Mouse (Mus musculus): Measurements from ENCODE around the gene Ethe1. TPM values are rescaled to one million over a fixed set of nuclear protein-coding genes. Genes with fewer than 3 reads are reported as not detected.

Gene Ethe1
- 56.6 and 77.6 TPM in 2 replicates for polyA plus RNA-seq (2012; rRNA removed)

DNA sequence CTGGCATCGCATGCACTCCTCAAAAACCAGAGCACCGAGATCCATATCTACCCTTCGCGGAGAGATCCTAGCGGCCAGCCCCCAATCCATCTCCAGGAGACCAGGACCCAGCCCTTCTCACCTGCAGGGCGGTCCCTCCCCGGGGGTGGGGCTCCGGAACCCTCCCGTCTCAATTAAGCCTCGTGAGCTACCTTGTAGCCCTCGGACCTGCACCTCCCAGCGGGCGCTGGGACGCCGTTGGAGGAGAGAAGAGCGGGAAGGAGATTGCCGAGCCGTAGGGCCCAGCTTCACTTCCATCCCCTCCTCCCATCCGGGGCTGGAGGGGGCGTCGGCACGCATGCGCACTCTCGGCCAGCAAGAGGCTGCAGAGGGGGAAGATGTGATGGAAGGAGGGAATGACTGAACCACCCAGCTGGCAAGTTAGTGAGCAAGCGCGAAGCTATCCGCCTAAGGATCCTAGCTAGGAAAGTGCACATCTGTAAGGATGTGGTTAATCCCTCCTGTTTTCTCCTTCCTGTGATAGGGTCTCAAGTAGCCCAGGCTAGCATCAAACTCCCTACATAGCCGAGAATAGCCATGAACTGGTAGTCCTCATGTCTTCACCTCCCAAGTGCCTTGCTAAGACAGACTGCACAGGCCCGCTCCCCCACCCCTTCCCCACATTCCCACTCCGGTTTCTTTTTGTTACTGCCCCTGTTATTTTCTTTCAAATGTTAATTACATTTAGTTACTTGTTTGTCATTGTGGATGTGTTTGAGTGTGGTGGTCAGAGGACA, at the start of gene Ethe1, which contains the start of gene Zfp575:
Gene Ethe1 (plus strand): TSS at position 214 of the 776 bp plus-strand sequence.
Gene Zfp575 (minus strand): TSS at position 312 of the 776 bp plus-strand sequence.
- 31% methylated on average over 30 of the region's 30 CpGs for WGBS
- no peak for DNase-seq (ENCODE audit: low read depth, low spot score)

DNA sequence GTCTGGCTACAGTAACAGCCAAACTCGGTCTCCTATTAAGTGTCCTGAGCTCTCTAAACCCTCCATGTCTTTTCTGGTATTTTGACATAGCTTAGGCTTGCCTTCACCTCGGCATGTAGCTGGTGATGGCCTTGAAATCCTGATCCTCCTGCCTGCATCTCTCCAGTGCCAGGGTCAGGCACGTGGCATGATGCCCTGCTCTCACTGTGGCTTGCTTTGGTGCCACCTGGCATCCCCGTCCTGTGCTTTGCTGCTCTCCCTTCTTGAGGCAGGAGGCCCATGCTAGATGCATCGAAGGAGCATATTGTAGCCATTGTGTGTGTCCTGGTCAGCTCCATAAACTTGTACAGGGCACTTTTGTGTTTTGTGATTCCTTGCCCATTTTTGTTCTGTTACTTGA, 49.8 kb upstream of the Ethe1 start:
- 69% methylated on average over 5 of the region's 5 CpGs for WGBS
- DNase-seq (ENCODE audit: low read depth, low spot score) = no peak

DNA sequence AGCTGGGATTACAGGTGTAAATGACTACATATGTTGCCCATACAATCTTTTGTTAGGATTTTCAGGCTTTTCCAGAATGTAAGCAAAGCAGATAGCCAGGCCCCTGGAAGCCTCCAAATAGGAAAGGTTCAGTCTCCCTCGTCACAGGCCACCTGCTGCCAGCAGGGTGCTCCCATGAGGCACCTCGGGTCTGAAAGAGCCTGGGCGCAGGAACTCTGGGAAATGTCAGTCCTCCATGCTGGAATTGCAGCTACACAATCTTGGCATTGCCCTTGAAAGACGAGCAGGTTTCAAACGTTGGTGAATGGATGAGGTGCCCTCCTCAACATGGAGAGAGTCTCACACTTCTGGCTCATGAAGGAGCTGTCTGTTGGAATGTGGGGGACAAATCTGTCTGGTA, 49.2 kb upstream of the Ethe1 start:
- 31% methylated on average over 5 of the region's 5 CpGs for WGBS
- no peak for DNase-seq (ENCODE audit: low read depth, low spot score)

DNA sequence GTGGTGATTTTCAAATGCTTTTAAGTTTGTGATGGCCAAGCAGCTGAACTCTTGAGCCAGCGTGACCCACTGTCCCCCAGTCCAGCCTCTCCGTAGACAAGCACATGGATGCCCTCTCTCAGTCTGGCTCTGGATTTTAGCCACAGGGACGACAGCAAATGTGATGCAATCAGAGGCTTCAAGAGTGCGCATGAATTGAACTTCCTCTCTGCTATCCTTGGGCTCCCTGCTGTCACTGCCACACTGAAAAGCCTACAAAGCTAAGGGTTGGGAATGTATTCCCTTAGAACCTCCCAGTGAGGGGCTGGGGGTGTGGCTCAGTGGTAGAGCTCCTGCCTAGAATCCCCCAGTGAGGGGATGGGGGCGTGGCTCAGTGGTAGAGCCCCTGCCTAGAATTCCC, 48.6 kb upstream of the Ethe1 start:
- DNase-seq (ENCODE audit: low read depth, low spot score) = no peak
- WGBS = 86% methylated on average over 5 of the region's 5 CpGs

DNA sequence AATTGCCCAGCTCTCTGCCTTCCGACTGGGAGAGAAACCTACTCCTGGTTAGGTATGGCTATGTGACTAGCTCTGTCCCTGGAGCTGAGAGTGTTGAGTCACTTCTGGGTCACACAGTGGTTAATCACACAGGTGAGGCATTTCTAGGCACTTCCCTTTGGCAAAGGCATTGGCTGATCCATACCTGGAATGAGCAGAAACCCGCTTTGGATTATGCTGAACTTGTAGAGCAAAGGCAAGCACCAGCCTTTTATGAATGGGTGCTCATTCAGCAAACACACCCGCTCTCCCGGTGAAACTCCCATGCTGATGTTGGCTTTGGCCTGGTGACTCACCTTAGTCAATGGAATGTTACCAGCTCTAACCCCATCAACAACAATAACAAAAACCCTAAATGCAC, 47.7 kb upstream of the Ethe1 start:
- DNase-seq (ENCODE audit: low read depth, low spot score) = peak; percentile 13

DNA sequence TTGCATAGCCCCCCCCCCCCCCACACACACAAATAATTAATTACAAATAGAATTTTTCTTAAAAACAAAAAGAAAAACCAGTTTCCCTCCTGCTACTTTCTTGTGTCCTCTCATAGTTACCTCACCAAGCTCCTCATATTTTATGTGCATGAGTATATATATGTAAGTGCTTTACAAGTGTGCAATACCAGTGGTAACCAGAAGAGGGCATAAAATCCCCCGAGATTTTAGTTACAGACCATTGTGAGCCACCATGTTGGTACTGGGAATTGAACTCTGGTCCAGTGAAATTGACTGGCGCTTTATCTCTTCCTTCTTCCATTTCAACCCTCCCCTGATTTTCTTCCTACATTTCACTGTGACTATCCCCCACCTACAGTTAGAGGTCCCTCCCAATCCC, 42.8 kb upstream of the Ethe1 start:
- 84% methylated on average over 2 of the region's 2 CpGs for WGBS
- DNase-seq (ENCODE audit: low read depth, low spot score) = no peak

More for the DNA sequence above, 47.7 kb upstream of the Ethe1 start:
- WGBS = 40% methylated on average over 4 of the region's 4 CpGs

DNA sequence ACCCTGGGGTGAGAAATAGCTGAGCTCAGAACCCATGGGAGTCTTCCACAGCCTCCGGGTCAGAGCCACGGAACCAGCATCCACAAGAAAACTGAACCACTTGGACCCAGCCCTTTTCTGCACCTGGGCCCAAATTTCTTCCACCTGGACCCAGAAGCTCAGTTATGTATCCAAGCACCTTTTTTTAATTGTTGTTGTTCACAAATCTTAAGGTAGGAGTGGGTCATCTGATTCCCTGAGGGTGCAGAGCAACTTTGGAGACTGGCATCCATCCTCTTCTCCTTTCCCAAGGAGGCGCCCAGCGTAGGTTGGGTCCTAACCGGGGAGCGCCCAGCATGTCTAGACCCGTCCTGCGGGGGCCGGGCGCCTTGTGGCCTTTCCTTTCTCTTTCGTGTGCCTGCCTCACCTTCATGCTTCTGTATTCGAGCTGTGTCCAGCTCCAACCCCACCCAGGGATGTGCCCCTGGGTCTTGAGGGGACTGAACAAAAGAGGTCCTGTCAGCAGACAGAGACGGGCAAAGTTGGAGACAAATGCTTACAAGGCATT, 41.2 kb upstream of the Ethe1 start, which contains the start of the genes Pinlyp and Xrcc1:
Gene Pinlyp (minus strand): TSS at position 51 of the 547 bp plus-strand sequence.
Gene Xrcc1 (plus strand): TSS at position 222 of the 547 bp plus-strand sequence.
- 27% methylated on average over 13 of the region's 13 CpGs for WGBS
- DNase-seq (ENCODE audit: low read depth, low spot score) = no peak

DNA sequence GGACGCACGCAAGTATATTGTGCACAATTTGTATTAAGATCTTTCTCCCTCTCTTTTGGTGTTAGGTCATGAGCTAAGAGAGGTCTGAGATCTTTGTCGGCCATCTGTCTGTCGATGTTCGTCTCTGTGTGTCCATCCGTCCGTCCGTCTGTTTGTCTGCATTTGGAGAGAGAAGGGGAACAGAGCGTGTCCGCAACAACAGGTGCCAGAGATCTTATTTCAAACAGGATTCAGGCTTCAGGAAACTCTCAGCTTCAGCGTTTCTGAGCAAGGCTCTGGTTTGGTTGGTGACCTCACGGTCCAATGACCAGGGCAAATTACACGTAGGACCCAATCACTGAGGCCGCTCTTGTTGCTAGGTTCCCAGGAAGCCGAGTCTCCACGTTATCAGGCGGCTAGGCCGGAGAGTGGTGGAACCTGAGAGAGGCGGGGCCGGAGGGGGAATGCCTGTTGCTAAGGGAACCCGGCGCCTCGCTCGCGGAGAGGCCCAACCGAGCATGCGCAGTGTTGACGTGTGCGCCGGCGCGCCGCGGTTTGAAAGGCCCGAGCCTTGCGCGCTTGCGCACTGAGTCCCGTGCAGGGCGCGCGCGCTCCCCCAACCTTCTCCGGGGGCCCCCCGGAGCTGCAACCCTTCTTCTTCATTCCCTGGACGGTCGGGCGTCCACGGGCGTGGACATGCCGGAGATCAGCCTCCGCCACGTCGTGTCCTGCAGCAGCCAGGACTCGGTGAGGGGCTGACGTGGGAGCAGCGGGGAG, 40.5 kb upstream of the Ethe1 start:
- peak; percentile 99 for DNase-seq (ENCODE audit: low read depth, low spot score)
- WGBS = 1% methylated on average over 57 of the region's 57 CpGs

DNA sequence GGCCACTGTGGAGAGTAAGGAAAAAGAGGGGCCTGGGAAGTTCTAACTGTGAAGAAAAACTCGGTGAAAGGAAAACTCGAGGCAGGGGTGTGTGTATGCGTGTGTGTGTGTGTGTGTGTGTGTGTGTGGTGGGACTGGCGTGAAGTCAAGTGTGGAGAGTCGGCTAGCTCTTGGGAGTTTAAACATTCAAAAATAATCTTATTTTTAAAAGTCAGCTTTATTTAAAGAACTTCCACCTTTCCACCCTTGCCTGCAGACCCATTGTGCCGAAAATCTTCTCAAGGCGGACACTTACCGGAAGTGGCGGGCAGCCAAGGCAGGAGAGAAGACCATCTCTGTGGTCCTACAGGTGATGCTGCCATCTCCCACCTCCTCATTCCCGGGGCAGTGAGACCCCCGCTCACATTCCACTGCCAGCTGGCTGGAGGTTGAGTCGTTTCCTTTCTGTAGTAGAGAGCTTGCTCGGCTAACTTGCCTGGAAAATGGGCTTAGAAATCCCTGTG, 39.8 kb upstream of the Ethe1 start:
- DNase-seq (ENCODE audit: low read depth, low spot score) = no peak

DNA sequence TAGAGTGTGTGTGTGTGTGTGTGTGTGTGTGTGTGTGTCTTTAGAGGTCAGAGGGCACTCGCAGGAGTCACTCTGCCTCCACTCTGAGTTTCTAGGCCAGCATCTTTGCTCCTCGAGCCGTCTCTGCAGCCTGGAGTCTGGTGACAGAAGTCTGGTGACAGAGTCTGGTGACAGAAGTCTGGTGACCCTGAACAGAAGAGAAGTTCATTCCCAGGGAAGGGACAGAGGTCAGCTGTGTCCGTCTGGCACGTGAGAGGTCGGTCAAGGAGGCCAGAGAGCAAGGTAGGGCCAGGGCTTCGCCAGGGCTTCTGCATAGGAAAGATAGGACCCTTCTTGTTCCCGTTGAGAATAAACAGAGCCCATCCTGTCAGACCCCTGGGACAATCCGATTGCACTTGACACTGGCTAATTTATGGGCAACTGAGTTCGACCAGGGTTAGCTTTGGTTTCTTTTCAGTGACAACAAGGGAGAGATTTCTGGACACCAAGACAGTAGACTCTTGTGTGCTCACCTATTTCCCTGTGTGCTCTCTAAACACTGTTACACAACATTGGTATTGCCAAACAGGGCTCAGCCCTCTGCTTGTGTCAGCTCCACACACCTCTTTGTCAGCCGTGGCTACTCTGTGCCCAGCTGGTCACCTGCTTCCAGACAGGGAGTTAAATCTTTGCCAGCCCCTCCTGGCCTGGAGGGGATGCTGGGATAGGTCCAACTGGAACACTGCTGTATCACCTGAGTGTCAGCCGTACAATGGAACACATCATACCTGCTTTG, 35.2 kb upstream of the Ethe1 start:
- WGBS = 77% methylated on average over 12 of the region's 12 CpGs
- DNase-seq (ENCODE audit: low read depth, low spot score) = no peak

More for the DNA sequence above, 39.8 kb upstream of the Ethe1 start:
- 18% methylated on average over 13 of the region's 13 CpGs for WGBS

DNA sequence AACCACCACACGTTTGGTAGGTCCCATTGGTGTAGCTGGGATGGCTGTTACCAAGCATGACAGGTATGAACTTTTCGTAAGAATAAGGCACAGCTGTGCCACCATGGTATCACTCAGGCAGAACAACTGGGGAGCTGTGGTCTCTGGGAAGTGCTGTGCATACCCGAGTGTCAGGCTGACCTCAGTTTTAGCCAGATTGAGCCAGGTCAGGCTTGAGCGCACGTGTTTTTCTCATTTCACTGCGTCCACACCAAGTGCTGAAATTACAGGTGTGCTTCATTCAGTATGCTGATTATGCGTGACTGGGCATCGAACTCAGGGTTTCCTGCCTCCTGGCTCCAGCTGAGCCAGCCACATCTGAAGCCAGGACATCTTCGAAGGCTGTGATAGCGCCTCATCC, 31.6 kb upstream of the Ethe1 start:
- no peak for DNase-seq (ENCODE audit: low read depth, low spot score)
- WGBS = 94% methylated on average over 10 of the region's 10 CpGs

DNA sequence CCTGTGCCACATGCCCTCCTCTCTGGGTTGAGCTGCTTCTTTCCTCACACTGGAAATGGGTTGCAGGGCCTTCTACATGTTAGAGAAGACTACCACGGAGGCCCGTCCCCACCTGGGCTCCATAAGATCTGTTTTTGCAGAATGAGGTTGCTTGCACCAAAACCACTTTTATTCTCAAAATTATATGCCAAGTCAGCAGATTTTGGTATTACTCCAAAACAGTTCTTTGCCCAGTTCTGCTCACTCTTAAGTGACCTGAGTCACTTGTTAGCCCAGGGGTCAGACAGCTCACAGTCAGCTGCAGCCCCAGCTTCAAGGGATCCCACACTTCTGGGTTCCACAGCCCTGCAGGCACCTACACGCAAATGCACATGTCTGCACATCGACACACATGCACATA, 25.9 kb upstream of the Ethe1 start:
- WGBS = 93% methylated on average over 4 of the region's 4 CpGs
- DNase-seq (ENCODE audit: low read depth, low spot score) = no peak

DNA sequence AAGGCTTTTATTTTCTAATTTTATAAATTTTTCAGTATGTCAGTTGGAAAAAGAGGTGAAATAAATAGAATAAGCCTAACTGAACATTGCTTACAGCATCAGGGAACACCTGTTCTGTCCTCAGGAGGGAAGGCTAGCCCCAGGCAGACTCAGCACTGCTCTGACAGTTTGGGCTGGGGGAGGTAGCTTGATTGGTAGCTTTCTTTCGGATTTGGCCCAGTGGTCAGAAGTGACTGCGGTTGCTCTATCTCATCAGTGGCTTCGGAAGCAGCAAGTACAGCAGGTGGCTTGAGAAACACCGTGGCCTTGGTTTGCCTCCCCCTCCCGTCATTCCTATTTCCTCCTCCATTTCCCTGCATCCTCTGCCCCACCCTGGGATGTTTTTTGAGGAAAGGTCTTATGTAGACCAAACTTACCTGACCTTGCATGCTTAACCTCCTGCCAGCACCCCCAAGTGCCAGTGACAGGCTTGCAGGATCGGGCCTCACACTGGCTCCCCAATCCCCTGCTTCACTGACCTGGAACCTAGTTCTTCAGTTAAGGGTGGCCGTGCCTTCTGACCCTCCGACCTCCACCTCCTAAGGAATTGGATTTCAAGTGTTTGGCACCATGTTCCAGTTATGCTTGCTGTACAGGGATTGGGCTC, 24.0 kb upstream of the Ethe1 start:
- 90% methylated on average over 8 of the region's 8 CpGs for WGBS
- no peak for DNase-seq (ENCODE audit: low read depth, low spot score)

DNA sequence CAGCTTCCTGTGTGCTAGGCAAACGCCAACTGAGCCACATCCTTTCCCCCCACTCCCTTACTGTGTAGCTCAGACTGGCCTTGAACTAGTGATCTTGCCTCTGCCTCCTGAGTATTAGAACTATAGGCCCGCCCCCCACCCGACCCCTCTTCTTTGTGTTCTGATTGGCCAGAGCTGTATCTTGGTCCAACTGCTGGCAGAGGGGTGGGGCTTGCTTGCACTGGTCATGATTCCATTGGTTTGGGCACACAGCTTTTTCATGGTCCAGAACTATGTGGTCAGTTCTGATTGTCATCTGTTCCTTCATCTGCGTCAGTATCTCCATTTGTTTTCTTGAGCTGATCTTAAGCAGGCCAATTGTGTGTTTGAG, 23.5 kb upstream of the Ethe1 start:
- 83% methylated on average over 4 of the region's 4 CpGs for WGBS
- no peak for DNase-seq (ENCODE audit: low read depth, low spot score)

DNA sequence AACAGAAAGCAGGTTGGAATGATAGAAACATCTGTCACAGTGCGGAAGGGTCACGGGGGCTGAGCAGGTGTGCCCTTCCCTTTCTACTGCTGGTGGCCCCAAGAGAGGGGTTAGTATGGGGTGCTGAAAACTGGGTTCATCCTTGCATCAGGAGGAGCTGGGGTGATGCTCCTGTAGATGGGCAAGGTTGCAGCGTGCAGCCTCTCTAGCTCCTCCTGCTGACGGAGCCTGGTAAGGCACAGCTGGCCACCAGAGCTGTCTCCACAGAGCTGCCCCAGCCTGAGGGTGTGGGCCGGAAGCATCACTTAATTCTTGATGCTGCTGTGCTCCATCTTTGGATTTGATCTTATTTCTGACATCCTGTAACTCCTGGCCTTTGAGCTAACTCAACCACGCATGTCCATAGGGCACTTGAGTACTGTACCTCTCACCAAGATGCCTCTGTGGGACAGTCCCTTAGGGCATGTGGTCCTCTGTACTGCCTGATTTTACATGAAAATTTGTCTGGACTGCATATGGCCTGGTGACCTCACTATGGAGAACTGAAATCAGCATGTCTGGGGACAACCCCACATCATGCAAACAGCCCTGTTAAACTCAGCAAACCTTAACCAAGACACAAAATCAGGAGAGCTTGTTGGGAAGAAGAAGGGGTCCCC, 22.6 kb upstream of the Ethe1 start:
- no peak for DNase-seq (ENCODE audit: low read depth, low spot score)
- 57% methylated on average over 6 of the region's 6 CpGs for WGBS

DNA sequence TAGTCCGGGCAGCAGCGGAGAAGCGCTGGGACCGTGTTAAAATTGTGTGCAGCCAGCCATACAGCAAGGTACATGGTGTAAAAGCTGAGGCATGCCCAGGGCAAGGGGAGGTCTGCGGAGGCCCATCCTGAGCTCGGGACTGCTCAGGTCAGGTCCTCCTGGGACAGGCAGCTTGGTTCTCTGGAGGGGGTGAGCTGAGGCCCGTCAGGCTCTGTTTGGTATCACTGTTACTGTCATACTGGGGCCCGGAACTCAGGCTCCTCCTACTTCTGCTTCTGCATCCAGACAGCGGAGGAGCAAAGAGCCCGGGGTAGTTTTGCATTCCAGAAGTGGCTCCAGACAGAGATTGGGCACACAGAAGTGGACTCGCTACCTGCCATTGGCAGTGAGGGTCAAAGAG, 21.7 kb upstream of the Ethe1 start:
- WGBS = 91% methylated on average over 11 of the region's 11 CpGs
- no peak for DNase-seq (ENCODE audit: low read depth, low spot score)

DNA sequence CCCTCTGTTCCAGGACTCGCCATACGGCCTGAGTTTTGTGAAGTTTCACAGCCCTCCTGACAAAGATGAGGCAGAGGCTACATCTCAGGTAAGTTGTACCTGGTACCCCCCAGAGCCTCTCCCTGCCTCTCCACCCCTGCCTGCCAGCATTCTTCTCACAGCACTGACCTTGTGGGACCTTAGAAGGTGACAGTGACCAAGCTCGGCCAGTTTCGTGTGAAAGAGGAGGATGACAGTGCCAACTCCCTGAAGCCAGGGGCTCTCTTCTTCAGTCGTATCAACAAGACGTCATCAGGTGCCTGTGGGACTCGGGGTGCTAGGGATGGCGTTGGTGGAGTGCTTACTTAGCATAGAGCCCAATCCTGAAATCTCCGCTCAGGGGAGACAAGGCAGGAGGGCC, 21.1 kb upstream of the Ethe1 start:
- DNase-seq (ENCODE audit: low read depth, low spot score) = no peak
- 93% methylated on average over 9 of the region's 9 CpGs for WGBS

DNA sequence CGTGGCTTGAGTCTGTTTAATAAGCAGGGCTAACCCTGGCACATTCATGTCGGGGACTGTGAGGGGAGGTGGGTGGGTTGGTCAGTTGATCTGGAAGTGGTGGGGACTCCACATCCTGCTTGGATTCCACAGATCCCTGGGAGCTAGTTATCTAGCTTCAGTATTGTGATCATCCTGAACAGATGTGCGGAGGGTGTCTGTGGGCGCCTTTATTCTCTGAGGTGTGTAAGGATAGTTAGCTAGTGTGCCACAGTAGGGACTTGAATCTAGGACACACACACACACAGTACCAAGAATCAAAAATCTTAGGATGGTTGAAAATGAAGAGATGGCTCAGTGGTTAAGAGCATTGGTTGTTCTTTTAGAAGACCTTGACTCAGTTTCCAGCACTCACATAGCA, 18.8 kb upstream of the Ethe1 start:
- 88% methylated on average over 4 of the region's 4 CpGs for WGBS
- DNase-seq (ENCODE audit: low read depth, low spot score) = no peak

DNA sequence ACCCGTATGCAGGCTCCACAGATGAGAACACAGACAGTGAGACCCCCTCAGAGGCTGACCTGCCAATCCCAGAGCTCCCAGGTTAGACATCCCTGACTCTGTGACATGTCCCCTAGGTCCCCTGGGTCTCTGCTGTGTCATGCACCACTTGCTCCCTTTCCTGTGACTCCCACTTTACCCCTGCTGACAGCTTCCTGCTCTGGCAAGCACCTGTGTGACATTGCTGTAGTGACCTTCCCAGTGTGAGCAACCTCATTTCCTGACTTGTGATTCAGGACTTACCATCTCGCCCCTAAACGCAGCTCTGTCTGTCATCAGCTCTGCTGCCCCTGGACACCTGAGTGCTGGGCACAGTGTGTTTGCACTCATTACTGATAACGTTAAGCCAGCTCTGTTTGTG, 16.3 kb upstream of the Ethe1 start:
- 81% methylated on average over 4 of the region's 4 CpGs for WGBS
- DNase-seq (ENCODE audit: low read depth, low spot score) = no peak
